Mouse (Mus musculus): ENCODE data around the gene Dzip3. TPM values are rescaled to one million over a fixed set of nuclear protein-coding genes. Genes with fewer than 3 reads are reported as not detected.

Gene Dzip3
- polyA plus RNA-seq, 1 experiment from 2014 or later: 18.2 TPM

GRCm38 (mm10) chr16:48994343-48994693 lies 353 bp upstream of the Dzip3 start:
- Histone ChIP-seq H3K9me3 (replicated peaks; ENCODE audit: low read length) (no peaks in the 10 kb centered on the region), H3K36me3 (ENCODE audit: insufficient read depth, low read length) (no peaks in the 10 kb centered on the region), H3K27me3 (ENCODE audit: insufficient read depth, low read length) (no peaks in the 10 kb centered on the region), H3K9ac (ENCODE audit: low read depth, low read length) (peak overlapping the region; percentile 98), H3K4me1 (replicated peaks; ENCODE audit: insufficient read depth, low read length) (0 out of 2 replicates have a peak, but pooled peaks cover 4% of the 10 kb centered on the region), H3K4me3 (replicated peaks; ENCODE audit: low read depth, low read length) (peak overlapping the region; percentile 76), H3K27ac (no peak overlapping the region), H3K4me2 (ENCODE audit: low read length) (peak overlapping the region; percentile 58)
- WGBS: 1% methylated on average over 18 of the region's 18 CpGs
- no peak for TF ChIP-seq CTCF (IDR thresholded peaks at IDR 0.05; ENCODE audit: low read depth)
- DNase-seq (ENCODE audit: low spot score) (no peak), ATAC-seq (replicated peaks; ENCODE audit: low FRiP score, low read depth) (no peak)

- H3K4me2 ChIP-seq (ENCODE audit: low read length): peak overlapping the region; percentile 54
- no peaks in the 10 kb centered on the region for H3K27me3 ChIP-seq (ENCODE audit: insufficient read depth, low read length)
- no peak for DNase-seq (ENCODE audit: low spot score)
- ATAC-seq (replicated peaks; ENCODE audit: low FRiP score, low read depth): no peak
- H3K4me3 ChIP-seq (replicated peaks; ENCODE audit: low read depth, low read length): peak overlapping the region; percentile 76
- 0 out of 2 replicates have a peak, but pooled peaks cover 4% of the 10 kb centered on the region for H3K4me1 ChIP-seq (replicated peaks; ENCODE audit: insufficient read depth, low read length)
- H3K27ac ChIP-seq: peak overlapping the region; percentile 83
- WGBS: 1% methylated on average over 9 of the region's 9 CpGs
- TF ChIP-seq CTCF (IDR thresholded peaks at IDR 0.05; ENCODE audit: low read depth): no peak
- H3K36me3 ChIP-seq (ENCODE audit: insufficient read depth, low read length): no peaks in the 10 kb centered on the region
- no peaks in the 10 kb centered on the region for H3K9me3 ChIP-seq (replicated peaks; ENCODE audit: low read length)
- H3K9ac ChIP-seq (ENCODE audit: low read depth, low read length): peak overlapping the region; percentile 98
Measured at GRCm38 (mm10) chr16:48993231-48993558, 770 bp downstream of the Dzip3 start.

GRCm38 (mm10) chr16:48992437-48993230 lies 1.3 kb downstream of the Dzip3 start:
- DNase-seq (ENCODE audit: low spot score) (peak; percentile 25), ATAC-seq (replicated peaks; ENCODE audit: low FRiP score, low read depth) (no peak)
- peak overlapping the region; percentile 54 for H3K4me2 ChIP-seq (ENCODE audit: low read length)
- no peaks in the 10 kb centered on the region for H3K27me3 ChIP-seq (ENCODE audit: insufficient read depth, low read length)
- 0 out of 2 replicates have a peak, but pooled peaks cover 4% of the 10 kb centered on the region for H3K4me1 ChIP-seq (replicated peaks; ENCODE audit: insufficient read depth, low read length)
- H3K9ac ChIP-seq (ENCODE audit: low read depth, low read length): peak overlapping the region; percentile 98
- WGBS: 30% methylated on average over 10 of the region's 10 CpGs
- H3K9me3 ChIP-seq (replicated peaks; ENCODE audit: low read length): no peaks in the 10 kb centered on the region
- TF ChIP-seq CTCF (IDR thresholded peaks at IDR 0.05; ENCODE audit: low read depth): no peak
- H3K36me3 ChIP-seq (ENCODE audit: insufficient read depth, low read length): no peaks in the 10 kb centered on the region
- 0 out of 2 replicates have a peak overlapping the region, but pooled peaks have one; percentile 83 for H3K27ac ChIP-seq
- H3K4me3 ChIP-seq (replicated peaks; ENCODE audit: low read depth, low read length): peak overlapping the region; percentile 76

- ATAC-seq (replicated peaks; ENCODE audit: low FRiP score, low read depth): no peak
- H3K36me3 ChIP-seq (ENCODE audit: insufficient read depth, low read length): no peaks in the 10 kb centered on the region
- H3K9me3 ChIP-seq (replicated peaks; ENCODE audit: low read length): no peaks in the 10 kb centered on the region
- no peak overlapping the region for H3K9ac ChIP-seq (ENCODE audit: low read depth, low read length)
- TF ChIP-seq CTCF (IDR thresholded peaks at IDR 0.05; ENCODE audit: low read depth): no peak
- no peak overlapping the region for H3K4me3 ChIP-seq (replicated peaks; ENCODE audit: low read depth, low read length)
- H3K27me3 ChIP-seq (ENCODE audit: insufficient read depth, low read length): no peaks in the 10 kb centered on the region
- H3K4me1 ChIP-seq (replicated peaks; ENCODE audit: insufficient read depth, low read length): no peaks in the 10 kb centered on the region
- H3K27ac ChIP-seq: no peak overlapping the region
- no peak for DNase-seq (ENCODE audit: low spot score)
- H3K4me2 ChIP-seq (ENCODE audit: low read length): no peak overlapping the region
Measured at GRCm38 (mm10) chr16:48989700-48990099, 4.3 kb downstream of the Dzip3 start.

GRCm38 (mm10) chr16:48985034-48985627 lies 8.8 kb downstream of the Dzip3 start:
- H3K27ac ChIP-seq: no peak overlapping the region
- DNase-seq (ENCODE audit: low spot score): no peak
- no peaks in the 10 kb centered on the region for H3K27me3 ChIP-seq (ENCODE audit: insufficient read depth, low read length)
- H3K4me3 ChIP-seq (replicated peaks; ENCODE audit: low read depth, low read length): no peak overlapping the region
- WGBS: 59% methylated on average over 5 of the region's 5 CpGs
- no peak for ATAC-seq (replicated peaks; ENCODE audit: low FRiP score, low read depth)
- no peaks in the 10 kb centered on the region for H3K9me3 ChIP-seq (replicated peaks; ENCODE audit: low read length)
- H3K4me1 ChIP-seq (replicated peaks; ENCODE audit: insufficient read depth, low read length): no peaks in the 10 kb centered on the region
- H3K36me3 ChIP-seq (ENCODE audit: insufficient read depth, low read length): peaks cover 5% of the 10 kb centered on the region; the same call in 1 of the 2 replicates
- H3K9ac ChIP-seq (ENCODE audit: low read depth, low read length): no peak overlapping the region
- no peak for TF ChIP-seq CTCF (IDR thresholded peaks at IDR 0.05; ENCODE audit: low read depth)
- H3K4me2 ChIP-seq (ENCODE audit: low read length): no peak overlapping the region

GRCm38 (mm10) chr16:48979965-48980364 lies 14.0 kb downstream of the Dzip3 start:
- Histone ChIP-seq H3K9me3 (replicated peaks; ENCODE audit: low read length) (no peaks in the 10 kb centered on the region), H3K27me3 (ENCODE audit: insufficient read depth, low read length) (no peaks in the 10 kb centered on the region), H3K4me3 (replicated peaks; ENCODE audit: low read depth, low read length) (no peak overlapping the region), H3K36me3 (ENCODE audit: insufficient read depth, low read length) (peaks cover 12% of the 10 kb centered on the region), H3K27ac (no peak overlapping the region), H3K4me1 (replicated peaks; ENCODE audit: insufficient read depth, low read length) (no peaks in the 10 kb centered on the region), H3K4me2 (ENCODE audit: low read length) (no peak overlapping the region), H3K9ac (ENCODE audit: low read depth, low read length) (no peak overlapping the region)
- ATAC-seq (replicated peaks; ENCODE audit: low FRiP score, low read depth) (no peak), DNase-seq (ENCODE audit: low spot score) (no peak)
- no peak for TF ChIP-seq CTCF (IDR thresholded peaks at IDR 0.05; ENCODE audit: low read depth)
